Mouse (Mus musculus): ENCODE results near the gene Izumo1r. TPM values are rescaled to one million over a fixed set of nuclear protein-coding genes. Genes with fewer than 3 reads are reported as not detected.
"Not testable (repeated sequence)": the region's sequence is repeated elsewhere in the genome, so short reads cannot be mapped to it uniquely, and the experiment has no call there.

Gene Izumo1r
- polyA plus RNA-seq, 1 experiment from 2014 or later = 0.16 TPM

- no peaks in the 10 kb centered on the region for H3K27me3 ChIP-seq (ENCODE audit: control insufficient read depth, insufficient read depth, low read length)
- H3K9ac ChIP-seq (ENCODE audit: low read depth, low read length) = no peak overlapping the region
- no peaks in the 10 kb centered on the region for H3K4me1 ChIP-seq (ENCODE audit: control insufficient read depth, insufficient read depth, low read length)
- H3K4me3 ChIP-seq (ENCODE audit: low read length) = no peak overlapping the region
- no peak overlapping the region for H3K27ac ChIP-seq (ENCODE audit: low read depth, low read length)
- H3K4me2 ChIP-seq (replicated peaks; ENCODE audit: low read depth, low read length) = no peak overlapping the region
- 78% methylated on average over 4 of the region's 4 CpGs for WGBS
- no peaks in the 10 kb centered on the region for H3K36me3 ChIP-seq (ENCODE audit: control insufficient read depth, insufficient read depth, low read length)
- no peaks in the 10 kb centered on the region for H3K9me3 ChIP-seq (ENCODE audit: control insufficient read depth, low read length)
- ATAC-seq (ENCODE audit: low FRiP score, low TSS enrichment) = no peak
These were observed 19.1 kb downstream of the Izumo1r start for GRCm38 (mm10) chr9:14884641-14885040.

DNA sequence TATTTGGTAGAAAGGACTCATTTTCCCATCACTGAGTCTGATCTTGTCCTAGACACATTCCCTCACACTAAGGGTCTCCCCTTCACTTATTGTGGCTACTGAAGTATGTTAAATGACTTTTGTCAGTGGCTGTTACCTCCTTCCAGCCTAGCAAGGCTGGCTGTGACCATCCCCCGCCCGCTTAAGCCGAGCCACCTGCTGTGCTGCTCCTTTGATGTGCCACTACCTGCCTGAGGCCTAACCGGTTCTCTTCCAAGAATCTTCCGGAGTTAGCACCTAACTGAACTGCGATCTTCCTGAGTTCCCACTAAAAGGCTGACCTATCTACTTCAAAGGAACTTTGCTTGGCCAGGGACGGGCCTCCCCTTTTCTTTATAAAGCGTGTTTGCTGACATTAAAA, 27.2 kb downstream of the Izumo1r start:
- 17% methylated on average over 8 of the region's 8 CpGs for WGBS

GRCm38 (mm10) chr9:14875743-14876507, 27.8 kb downstream of the Izumo1r start:
- Histone ChIP-seq H3K36me3 (ENCODE audit: control insufficient read depth, insufficient read depth, low read length) (no peaks in the 10 kb centered on the region), H3K4me3 (ENCODE audit: low read length) (no peak overlapping the region), H3K4me2 (replicated peaks; ENCODE audit: low read depth, low read length) (no peak overlapping the region), H3K4me1 (ENCODE audit: control insufficient read depth, insufficient read depth, low read length) (0 out of 2 replicates have a peak, but pooled peaks cover 3% of the 10 kb centered on the region), H3K27me3 (ENCODE audit: control insufficient read depth, insufficient read depth, low read length) (no peaks in the 10 kb centered on the region), H3K9me3 (ENCODE audit: control insufficient read depth, low read length) (no peaks in the 10 kb centered on the region), H3K27ac (ENCODE audit: low read depth, low read length) (no peak overlapping the region), H3K9ac (ENCODE audit: low read depth, low read length) (no peak overlapping the region)
- WGBS = 73% methylated on average over 5 of the region's 5 CpGs
- ATAC-seq (ENCODE audit: low FRiP score, low TSS enrichment) = no peak

More for the DNA sequence above, 27.2 kb downstream of the Izumo1r start:
- not testable (repeated sequence) for H3K4me1 ChIP-seq (ENCODE audit: control insufficient read depth, insufficient read depth, low read length); H3K27ac ChIP-seq (ENCODE audit: low read depth, low read length); H3K9me3 ChIP-seq (ENCODE audit: control insufficient read depth, low read length); H3K9ac ChIP-seq (ENCODE audit: low read depth, low read length); H3K27me3 ChIP-seq (ENCODE audit: control insufficient read depth, insufficient read depth, low read length); H3K4me3 ChIP-seq (ENCODE audit: low read length); H3K4me2 ChIP-seq (replicated peaks; ENCODE audit: low read depth, low read length); ATAC-seq (ENCODE audit: low FRiP score, low TSS enrichment); H3K36me3 ChIP-seq (ENCODE audit: control insufficient read depth, insufficient read depth, low read length)

DNA sequence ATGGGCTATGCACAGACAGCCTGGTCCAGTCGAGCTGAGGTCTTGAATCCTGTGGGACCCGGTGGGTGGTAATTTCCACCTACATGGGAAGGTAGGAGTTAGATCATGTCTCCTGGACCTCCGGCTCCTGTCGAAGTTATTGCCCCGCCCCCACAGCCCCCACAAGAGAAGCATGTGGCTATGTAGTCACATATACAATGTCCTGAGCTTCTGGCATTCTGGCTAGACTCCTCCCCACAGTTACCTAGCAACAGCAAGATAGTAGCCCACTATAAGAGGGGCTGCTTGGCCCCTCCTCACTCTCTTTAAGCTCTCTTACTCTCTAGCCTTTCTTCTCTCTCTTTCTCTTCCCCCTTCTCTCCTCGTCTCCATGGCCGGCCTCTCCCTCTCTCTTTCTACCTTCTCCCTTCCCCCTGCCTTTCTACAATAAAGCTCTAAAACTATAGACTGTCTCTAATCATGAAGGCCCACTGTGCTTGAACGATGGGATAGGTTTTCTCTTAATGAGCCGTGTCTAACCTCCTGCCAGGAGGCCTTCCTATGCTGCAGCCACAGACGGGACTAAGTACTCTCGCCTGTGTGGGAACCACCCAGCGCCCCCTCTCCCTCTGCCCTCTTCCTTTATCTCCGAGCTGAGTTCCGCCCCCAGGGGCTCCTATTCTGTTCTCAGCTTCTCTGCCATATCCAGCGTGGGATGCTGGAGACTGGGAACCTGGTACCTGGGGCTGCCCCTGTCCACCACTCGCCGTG, 31.4 kb downstream of the Izumo1r start:
- Histone ChIP-seq H3K36me3 (ENCODE audit: control insufficient read depth, insufficient read depth, low read length) (no peaks in the 10 kb centered on the region), H3K9me3 (ENCODE audit: control insufficient read depth, low read length) (no peaks in the 10 kb centered on the region), H3K9ac (ENCODE audit: low read depth, low read length) (no peak overlapping the region), H3K27me3 (ENCODE audit: control insufficient read depth, insufficient read depth, low read length) (no peaks in the 10 kb centered on the region), H3K27ac (ENCODE audit: low read depth, low read length) (no peak overlapping the region), H3K4me1 (ENCODE audit: control insufficient read depth, insufficient read depth, low read length) (0 out of 2 replicates have a peak, but pooled peaks cover 3% of the 10 kb centered on the region), H3K4me2 (replicated peaks; ENCODE audit: low read depth, low read length) (no peak overlapping the region), H3K4me3 (ENCODE audit: low read length) (no peak overlapping the region)
- ATAC-seq (ENCODE audit: low FRiP score, low TSS enrichment) = peak; percentile 79
- WGBS = 28% methylated on average over 17 of the region's 17 CpGs

GRCm38 (mm10) chr9:14871536-14871935, 32.2 kb downstream of the Izumo1r start:
- Histone ChIP-seq H3K4me3 (ENCODE audit: low read length) (no peak overlapping the region), H3K9me3 (ENCODE audit: control insufficient read depth, low read length) (no peaks in the 10 kb centered on the region), H3K4me1 (ENCODE audit: control insufficient read depth, insufficient read depth, low read length) (0 out of 2 replicates have a peak, but pooled peaks cover 3% of the 10 kb centered on the region), H3K36me3 (ENCODE audit: control insufficient read depth, insufficient read depth, low read length) (no peaks in the 10 kb centered on the region), H3K9ac (ENCODE audit: low read depth, low read length) (no peak overlapping the region), H3K27ac (ENCODE audit: low read depth, low read length) (no peak overlapping the region), H3K27me3 (ENCODE audit: control insufficient read depth, insufficient read depth, low read length) (no peaks in the 10 kb centered on the region), H3K4me2 (replicated peaks; ENCODE audit: low read depth, low read length) (no peak overlapping the region)
- no peak for ATAC-seq (ENCODE audit: low FRiP score, low TSS enrichment)
- WGBS = 64% methylated on average over 3 of the region's 3 CpGs

- WGBS = 92% methylated on average over 10 of the region's 10 CpGs
- H3K4me3 ChIP-seq (ENCODE audit: low read length) = no peak overlapping the region
- no peak for ATAC-seq (ENCODE audit: low FRiP score, low TSS enrichment)
These were observed 32.9 kb downstream of the Izumo1r start for GRCm38 (mm10) chr9:14870802-14871201.

GRCm38 (mm10) chr9:14870377-14870776, 33.4 kb downstream of the Izumo1r start:
- H3K4me1 ChIP-seq (ENCODE audit: control insufficient read depth, insufficient read depth, low read length) = 0 out of 2 replicates have a peak, but pooled peaks cover 3% of the 10 kb centered on the region
- no peak overlapping the region for H3K4me2 ChIP-seq (replicated peaks; ENCODE audit: low read depth, low read length)
- no peak overlapping the region for H3K4me3 ChIP-seq (ENCODE audit: low read length)
- no peaks in the 10 kb centered on the region for H3K36me3 ChIP-seq (ENCODE audit: control insufficient read depth, insufficient read depth, low read length)
- H3K27me3 ChIP-seq (ENCODE audit: control insufficient read depth, insufficient read depth, low read length) = no peaks in the 10 kb centered on the region
- H3K9ac ChIP-seq (ENCODE audit: low read depth, low read length) = no peak overlapping the region
- no peak overlapping the region for H3K27ac ChIP-seq (ENCODE audit: low read depth, low read length)
- WGBS = 94% methylated on average over 2 of the region's 2 CpGs
- H3K9me3 ChIP-seq (ENCODE audit: control insufficient read depth, low read length) = no peaks in the 10 kb centered on the region
- ATAC-seq (ENCODE audit: low FRiP score, low TSS enrichment) = no peak

More at GRCm38 (mm10) chr9:14870802-14871201, 32.9 kb downstream of the Izumo1r start:
- Histone ChIP-seq H3K27ac (ENCODE audit: low read depth, low read length) (no peak overlapping the region), H3K9ac (ENCODE audit: low read depth, low read length) (no peak overlapping the region), H3K27me3 (ENCODE audit: control insufficient read depth, insufficient read depth, low read length) (no peaks in the 10 kb centered on the region), H3K36me3 (ENCODE audit: control insufficient read depth, insufficient read depth, low read length) (no peaks in the 10 kb centered on the region), H3K9me3 (ENCODE audit: control insufficient read depth, low read length) (no peaks in the 10 kb centered on the region), H3K4me1 (ENCODE audit: control insufficient read depth, insufficient read depth, low read length) (0 out of 2 replicates have a peak, but pooled peaks cover 3% of the 10 kb centered on the region), H3K4me2 (replicated peaks; ENCODE audit: low read depth, low read length) (no peak overlapping the region)

- WGBS = 92% methylated on average over 8 of the region's 8 CpGs
- no peak overlapping the region for H3K9ac ChIP-seq (ENCODE audit: low read depth, low read length)
- H3K36me3 ChIP-seq (ENCODE audit: control insufficient read depth, insufficient read depth, low read length) = no peaks in the 10 kb centered on the region
- 0 out of 2 replicates have a peak, but pooled peaks cover 3% of the 10 kb centered on the region for H3K4me1 ChIP-seq (ENCODE audit: control insufficient read depth, insufficient read depth, low read length)
- no peaks in the 10 kb centered on the region for H3K27me3 ChIP-seq (ENCODE audit: control insufficient read depth, insufficient read depth, low read length)
- no peak for ATAC-seq (ENCODE audit: low FRiP score, low TSS enrichment)
- H3K4me3 ChIP-seq (ENCODE audit: low read length) = no peak overlapping the region
- no peak overlapping the region for H3K4me2 ChIP-seq (replicated peaks; ENCODE audit: low read depth, low read length)
- no peak overlapping the region for H3K27ac ChIP-seq (ENCODE audit: low read depth, low read length)
- H3K9me3 ChIP-seq (ENCODE audit: control insufficient read depth, low read length) = no peaks in the 10 kb centered on the region
These were observed 35.4 kb downstream of the Izumo1r start for GRCm38 (mm10) chr9:14868326-14868725.

- Histone ChIP-seq H3K27ac (ENCODE audit: low read depth, low read length) (no peak overlapping the region), H3K4me3 (ENCODE audit: low read length) (no peak overlapping the region), H3K4me2 (replicated peaks; ENCODE audit: low read depth, low read length) (no peak overlapping the region), H3K9me3 (ENCODE audit: control insufficient read depth, low read length) (no peaks in the 10 kb centered on the region), H3K36me3 (ENCODE audit: control insufficient read depth, insufficient read depth, low read length) (no peaks in the 10 kb centered on the region), H3K9ac (ENCODE audit: low read depth, low read length) (no peak overlapping the region), H3K4me1 (ENCODE audit: control insufficient read depth, insufficient read depth, low read length) (no peaks in the 10 kb centered on the region), H3K27me3 (ENCODE audit: control insufficient read depth, insufficient read depth, low read length) (no peaks in the 10 kb centered on the region)
- 28% methylated on average over 7 of the region's 7 CpGs for WGBS
- ATAC-seq (ENCODE audit: low FRiP score, low TSS enrichment) = peak; percentile 74
These were observed 36.8 kb downstream of the Izumo1r start for GRCm38 (mm10) chr9:14866957-14867356.
